Mouse (Mus musculus) G1E (cell line): ENCODE data around the gene Ano2.

Experiments
- CTCF ChIP-seq: IDR thresholded peaks from 2 replicates; pipeline ENCODE4 v1.5.1; 2012; ENCODE audit warnings: low read depth, low read length, inconsistent platforms, mixed read lengths
- GATA1 ChIP-seq: IDR thresholded peaks from 2 replicates; pipeline ENCODE4 v1.6.1; 2012; ENCODE audit warnings: borderline replicate concordance, low read length, inconsistent platforms, mixed read lengths
- GATA2 ChIP-seq: IDR thresholded peaks from 2 replicates; pipeline ENCODE4 v1.6.1; 2012; ENCODE audit warnings: low read depth, low read length, inconsistent platforms, borderline replicate concordance
- POLR2AphosphoS5 ChIP-seq: IDR thresholded peaks from 2 replicates; pipeline ENCODE4 v1.6.1; 2012; ENCODE audit warnings: low read depth, low read length, inconsistent platforms; ENCODE audit not compliant: insufficient replicate concordance
- TAL1 ChIP-seq: conservative IDR thresholded peaks from 2 replicates; pipeline ENCODE4 v1.6.1; 2012; ENCODE audit warnings: low read depth, low read length, inconsistent platforms, mixed read lengths

- TF ChIP-seq CTCF, result no peak
- no peak for TF ChIP-seq GATA1
- no peak for TF ChIP-seq TAL1
- no peak for TF ChIP-seq POLR2AphosphoS5
- TF ChIP-seq GATA2, result no peak
Measured at GRCm38 (mm10) chr6:126033693-126034402, 343.6 kb downstream of the Ano2 start.
